Mouse (Mus musculus): ENCODE results near the gene Park7. TPM values are rescaled to one million over a fixed set of nuclear protein-coding genes. Genes with fewer than 3 reads are reported as not detected.

Park7 gene
- polyA plus RNA-seq, 1 experiment from 2014 or later: 367 TPM

DNA sequence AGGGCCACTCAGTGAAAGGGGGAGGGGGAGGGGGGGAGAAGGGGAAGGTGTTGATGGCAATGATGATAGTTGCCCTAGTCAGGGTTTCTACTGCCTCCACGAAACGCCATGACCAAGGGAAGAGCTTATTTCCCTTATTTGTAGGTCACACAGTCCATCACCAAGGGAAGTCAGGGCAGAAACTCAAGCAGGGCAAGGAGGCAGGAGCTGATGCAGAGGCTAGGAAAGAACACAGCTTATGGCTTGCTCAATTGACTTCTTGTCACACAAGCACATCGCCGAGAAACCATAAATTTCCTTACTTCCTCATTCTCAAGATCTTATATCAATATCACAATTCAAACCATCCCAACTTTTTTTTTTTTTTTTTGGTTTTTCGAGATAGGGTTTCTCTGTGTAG lies 22.9 kb downstream of the Park7 start:
- Histone ChIP-seq H3K4me1 (ENCODE audit: control insufficient read depth, insufficient read depth, low read length) (no peaks in the 10 kb centered on the region), H3K36me3 (ENCODE audit: control insufficient read depth, insufficient read depth, low read length) (peaks cover 8% of the 10 kb centered on the region), H3K9me3 (ENCODE audit: control insufficient read depth, low read length) (no peaks in the 10 kb centered on the region), H3K27ac (replicated peaks; ENCODE audit: low read depth, low read length) (no peak overlapping the region), H3K4me2 (ENCODE audit: low read length) (no peak overlapping the region), H3K4me3 (replicated peaks; ENCODE audit: low read depth, low read length) (no peak overlapping the region), H3K9ac (replicated peaks; ENCODE audit: low read length) (no peak overlapping the region), H3K27me3 (ENCODE audit: control insufficient read depth, insufficient read depth, low read length) (no peaks in the 10 kb centered on the region)
- DNase-seq (no peak), ATAC-seq (ENCODE audit: low FRiP score, low TSS enrichment) (no peak)
- 88% methylated on average over 5 of the region's 5 CpGs for WGBS

DNA sequence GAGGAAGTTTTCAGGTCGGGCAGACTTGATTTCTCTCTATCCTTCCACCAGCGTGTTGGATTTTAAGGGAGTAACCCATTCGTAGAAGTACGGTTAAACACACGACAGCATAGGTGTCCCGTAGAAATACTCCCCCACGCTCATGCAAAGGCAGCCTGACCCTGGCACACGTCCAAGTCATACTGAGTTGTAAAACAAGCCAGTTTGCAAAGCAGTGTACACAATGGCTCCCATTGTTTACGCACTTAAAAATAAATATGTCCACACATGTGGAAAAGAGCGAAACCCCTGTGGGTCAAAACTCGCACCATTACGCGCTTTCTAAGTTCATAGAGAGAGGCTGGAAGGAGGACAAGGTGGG lies 24.3 kb downstream of the Park7 start:
- DNase-seq (peak; percentile 41), ATAC-seq (ENCODE audit: low FRiP score, low TSS enrichment) (no peak)
- Histone ChIP-seq H3K9ac (replicated peaks; ENCODE audit: low read length) (no peak overlapping the region), H3K27me3 (ENCODE audit: control insufficient read depth, insufficient read depth, low read length) (no peaks in the 10 kb centered on the region), H3K4me2 (ENCODE audit: low read length) (no peak overlapping the region), H3K36me3 (ENCODE audit: control insufficient read depth, insufficient read depth, low read length) (no peaks in the 10 kb centered on the region), H3K4me3 (replicated peaks; ENCODE audit: low read depth, low read length) (no peak overlapping the region), H3K27ac (replicated peaks; ENCODE audit: low read depth, low read length) (no peak overlapping the region), H3K9me3 (ENCODE audit: control insufficient read depth, low read length) (no peaks in the 10 kb centered on the region), H3K4me1 (ENCODE audit: control insufficient read depth, insufficient read depth, low read length) (no peaks in the 10 kb centered on the region)
- WGBS: 72% methylated on average over 13 of the region's 13 CpGs

DNA sequence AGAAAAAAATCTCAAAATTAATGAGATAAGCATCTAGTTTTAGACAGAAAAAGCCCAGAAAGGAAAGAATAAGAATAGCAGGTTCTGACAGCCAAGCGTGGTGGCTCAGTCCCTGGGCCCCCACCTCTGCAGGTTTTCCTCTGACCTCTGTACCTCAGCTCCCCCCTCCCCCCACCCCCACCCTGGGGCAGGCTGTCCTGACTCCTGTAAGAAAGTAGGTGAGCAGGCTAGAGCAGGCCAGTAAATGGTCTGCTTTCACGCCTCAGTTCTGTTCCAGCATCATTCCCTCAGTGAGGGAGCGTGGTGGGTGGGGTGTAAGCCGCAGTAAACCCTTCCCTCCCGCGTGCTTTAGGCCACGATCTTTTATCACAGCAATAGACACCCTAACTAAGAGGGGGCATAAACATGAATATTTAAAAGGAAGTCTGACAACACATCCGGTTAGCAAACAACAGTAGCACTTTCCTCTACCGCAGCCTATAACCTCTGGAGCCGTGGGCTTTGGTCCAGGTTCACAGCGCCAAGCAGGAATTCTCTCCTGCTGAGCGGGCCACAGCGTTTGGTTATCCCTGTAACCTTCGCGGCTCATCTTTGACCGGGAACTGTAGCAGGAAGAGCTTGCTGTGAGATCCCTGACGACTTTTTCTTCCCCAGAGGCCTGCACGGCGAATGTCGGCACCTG lies 24.8 kb downstream of the Park7 start:
- ATAC-seq (ENCODE audit: low FRiP score, low TSS enrichment) (no peak), DNase-seq (no peak)
- Histone ChIP-seq H3K9me3 (ENCODE audit: control insufficient read depth, low read length) (no peaks in the 10 kb centered on the region), H3K9ac (replicated peaks; ENCODE audit: low read length) (no peak overlapping the region), H3K27me3 (ENCODE audit: control insufficient read depth, insufficient read depth, low read length) (no peaks in the 10 kb centered on the region), H3K4me2 (ENCODE audit: low read length) (no peak overlapping the region), H3K4me3 (replicated peaks; ENCODE audit: low read depth, low read length) (no peak overlapping the region), H3K4me1 (ENCODE audit: control insufficient read depth, insufficient read depth, low read length) (no peaks in the 10 kb centered on the region), H3K27ac (replicated peaks; ENCODE audit: low read depth, low read length) (no peak overlapping the region), H3K36me3 (ENCODE audit: control insufficient read depth, insufficient read depth, low read length) (no peaks in the 10 kb centered on the region)
- WGBS: 47% methylated on average over 20 of the region's 20 CpGs

DNA sequence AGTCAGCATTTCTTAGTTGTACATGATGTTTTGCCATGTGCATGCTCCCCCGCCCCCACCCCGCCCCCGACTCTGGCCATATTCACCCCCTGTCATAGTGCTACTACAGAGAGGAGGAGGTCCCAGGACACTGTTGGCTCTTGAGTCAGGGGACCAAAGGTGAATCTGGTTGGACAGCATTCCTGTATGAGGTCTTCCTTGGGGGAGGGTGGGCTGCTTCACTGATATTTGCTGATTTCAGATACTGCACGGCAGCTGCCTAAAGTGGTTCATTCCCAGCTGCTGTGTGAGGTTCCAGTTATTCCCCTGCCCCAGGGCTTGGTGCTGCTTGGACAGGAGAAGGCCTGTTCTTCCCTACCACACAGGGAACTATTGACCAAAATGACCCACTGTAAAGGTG lies 25.7 kb downstream of the Park7 start:
- ATAC-seq (ENCODE audit: low FRiP score, low TSS enrichment) (no peak), DNase-seq (no peak)
- H3K4me3 ChIP-seq (replicated peaks; ENCODE audit: low read depth, low read length): no peak overlapping the region
- H3K4me2 ChIP-seq (ENCODE audit: low read length): no peak overlapping the region
- no peaks in the 10 kb centered on the region for H3K27me3 ChIP-seq (ENCODE audit: control insufficient read depth, insufficient read depth, low read length)
- H3K4me1 ChIP-seq (ENCODE audit: control insufficient read depth, insufficient read depth, low read length): no peaks in the 10 kb centered on the region
- no peak overlapping the region for H3K9ac ChIP-seq (replicated peaks; ENCODE audit: low read length)
- H3K9me3 ChIP-seq (ENCODE audit: control insufficient read depth, low read length): no peaks in the 10 kb centered on the region
- 88% methylated on average over 4 of the region's 4 CpGs for WGBS
- no peak overlapping the region for H3K27ac ChIP-seq (replicated peaks; ENCODE audit: low read depth, low read length)
- no peaks in the 10 kb centered on the region for H3K36me3 ChIP-seq (ENCODE audit: control insufficient read depth, insufficient read depth, low read length)

DNA sequence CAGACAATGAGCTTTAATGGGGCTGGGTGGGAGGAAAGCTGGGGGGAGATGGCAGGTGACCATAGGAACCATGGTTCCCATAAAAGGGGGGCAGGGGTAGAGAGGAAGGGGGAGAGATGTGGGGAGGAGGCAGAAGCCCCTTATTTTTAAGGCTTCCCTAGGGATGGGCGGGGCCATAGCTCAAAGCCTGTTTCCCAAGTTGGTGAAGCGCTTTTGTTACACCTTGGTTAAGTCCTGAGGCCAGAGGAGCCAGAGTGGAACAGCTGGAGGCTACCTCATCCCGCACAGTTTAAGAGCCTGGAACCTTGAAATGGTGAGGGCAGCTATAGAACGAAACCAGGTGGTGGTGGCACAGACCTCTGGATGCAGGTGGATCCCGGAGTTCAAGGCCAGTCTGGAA lies 26.3 kb downstream of the Park7 start:
- H3K4me2 ChIP-seq (ENCODE audit: low read length): no peak overlapping the region
- no peaks in the 10 kb centered on the region for H3K4me1 ChIP-seq (ENCODE audit: control insufficient read depth, insufficient read depth, low read length)
- 81% methylated on average over 5 of the region's 5 CpGs for WGBS
- DNase-seq: no peak
- no peak overlapping the region for H3K9ac ChIP-seq (replicated peaks; ENCODE audit: low read length)
- H3K27me3 ChIP-seq (ENCODE audit: control insufficient read depth, insufficient read depth, low read length): no peaks in the 10 kb centered on the region
- no peak for ATAC-seq (ENCODE audit: low FRiP score, low TSS enrichment)
- no peaks in the 10 kb centered on the region for H3K9me3 ChIP-seq (ENCODE audit: control insufficient read depth, low read length)
- no peak overlapping the region for H3K27ac ChIP-seq (replicated peaks; ENCODE audit: low read depth, low read length)
- no peak overlapping the region for H3K4me3 ChIP-seq (replicated peaks; ENCODE audit: low read depth, low read length)
- no peaks in the 10 kb centered on the region for H3K36me3 ChIP-seq (ENCODE audit: control insufficient read depth, insufficient read depth, low read length)

DNA sequence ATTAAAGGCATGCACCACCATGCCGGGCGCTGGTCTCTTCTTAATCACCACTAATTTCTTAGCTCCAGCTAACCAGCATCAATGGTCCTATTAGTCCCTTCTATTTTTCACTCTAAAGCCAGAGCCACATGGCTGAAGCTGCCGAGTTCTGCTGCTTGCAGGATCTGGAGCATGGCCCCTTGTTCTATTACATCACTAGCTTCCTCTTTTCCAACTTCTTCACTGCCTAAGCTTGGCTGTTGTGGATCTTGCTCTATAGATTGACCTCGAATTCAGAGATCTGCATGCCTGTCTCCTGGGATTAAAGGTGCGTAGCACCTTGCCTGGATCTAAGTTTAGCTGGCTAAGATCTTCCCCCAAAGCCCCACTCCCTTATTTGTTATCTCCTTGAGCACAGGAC lies 31.6 kb downstream of the Park7 start:
- no peak overlapping the region for H3K4me3 ChIP-seq (replicated peaks; ENCODE audit: low read depth, low read length)
- peaks cover 27% of the 10 kb centered on the region for H3K9me3 ChIP-seq (ENCODE audit: control insufficient read depth, low read length)
- no peak for ATAC-seq (ENCODE audit: low FRiP score, low TSS enrichment)
- no peak overlapping the region for H3K27ac ChIP-seq (replicated peaks; ENCODE audit: low read depth, low read length)
- 91% methylated on average over 5 of the region's 5 CpGs for WGBS
- DNase-seq: no peak
- H3K27me3 ChIP-seq (ENCODE audit: control insufficient read depth, insufficient read depth, low read length): no peaks in the 10 kb centered on the region
- no peaks in the 10 kb centered on the region for H3K4me1 ChIP-seq (ENCODE audit: control insufficient read depth, insufficient read depth, low read length)
- no peaks in the 10 kb centered on the region for H3K36me3 ChIP-seq (ENCODE audit: control insufficient read depth, insufficient read depth, low read length)
- no peak overlapping the region for H3K9ac ChIP-seq (replicated peaks; ENCODE audit: low read length)
- no peak overlapping the region for H3K4me2 ChIP-seq (ENCODE audit: low read length)

DNA sequence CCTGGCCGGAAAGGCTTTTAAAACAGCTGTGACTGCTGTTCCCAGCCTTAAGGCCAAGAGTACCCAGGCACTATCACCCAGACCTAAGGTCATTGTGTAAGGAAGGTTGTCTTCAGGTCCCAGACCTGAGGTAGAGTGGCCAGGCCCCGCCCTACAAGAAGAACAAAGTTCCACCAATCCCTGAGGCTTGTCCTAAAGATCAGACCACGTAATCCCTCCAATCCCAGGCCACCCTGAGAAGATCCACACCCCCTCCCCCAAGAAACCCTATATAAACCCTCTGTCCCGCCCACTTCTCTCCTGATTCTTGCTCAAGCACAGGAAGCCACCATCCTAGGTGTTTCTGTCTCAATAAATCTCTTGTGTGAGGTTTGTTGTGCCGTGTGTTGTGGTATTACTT lies 33.9 kb downstream of the Park7 start:
- Histone ChIP-seq H3K9me3 (ENCODE audit: control insufficient read depth, low read length) (peaks cover 27% of the 10 kb centered on the region), H3K4me3 (replicated peaks; ENCODE audit: low read depth, low read length) (no peak overlapping the region), H3K9ac (replicated peaks; ENCODE audit: low read length) (no peak overlapping the region), H3K4me1 (ENCODE audit: control insufficient read depth, insufficient read depth, low read length) (no peaks in the 10 kb centered on the region), H3K4me2 (ENCODE audit: low read length) (no peak overlapping the region), H3K27me3 (ENCODE audit: control insufficient read depth, insufficient read depth, low read length) (no peaks in the 10 kb centered on the region), H3K36me3 (ENCODE audit: control insufficient read depth, insufficient read depth, low read length) (no peaks in the 10 kb centered on the region), H3K27ac (replicated peaks; ENCODE audit: low read depth, low read length) (no peak overlapping the region)
- WGBS: 85% methylated on average over 5 of the region's 5 CpGs
- ATAC-seq (ENCODE audit: low FRiP score, low TSS enrichment): no peak
- DNase-seq: no peak

DNA sequence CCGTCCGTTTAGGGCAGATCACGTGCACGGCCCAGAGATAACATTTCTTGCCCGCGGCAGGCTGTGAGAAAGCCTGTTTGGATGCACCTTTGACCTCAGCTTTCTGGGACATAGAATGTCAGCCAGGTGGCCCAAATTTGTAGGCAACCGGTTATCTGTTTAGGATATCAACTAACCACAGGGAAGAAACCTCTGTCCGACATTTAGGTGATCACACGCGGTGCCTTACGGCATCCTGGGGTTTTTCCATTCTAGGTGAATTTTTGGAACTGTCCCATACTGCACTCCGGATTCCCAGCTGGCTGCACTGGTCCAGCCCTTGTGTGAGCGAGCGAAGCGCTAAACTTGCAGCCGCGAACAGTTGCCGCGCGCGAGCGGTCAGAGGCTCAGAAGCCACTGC lies 34.6 kb downstream of the Park7 start:
- DNase-seq (no peak), ATAC-seq (ENCODE audit: low FRiP score, low TSS enrichment) (no peak)
- Histone ChIP-seq H3K27ac (replicated peaks; ENCODE audit: low read depth, low read length) (no peak overlapping the region), H3K4me2 (ENCODE audit: low read length) (no peak overlapping the region), H3K4me1 (ENCODE audit: control insufficient read depth, insufficient read depth, low read length) (no peaks in the 10 kb centered on the region), H3K9me3 (ENCODE audit: control insufficient read depth, low read length) (peaks cover 27% of the 10 kb centered on the region), H3K4me3 (replicated peaks; ENCODE audit: low read depth, low read length) (no peak overlapping the region), H3K9ac (replicated peaks; ENCODE audit: low read length) (no peak overlapping the region), H3K27me3 (ENCODE audit: control insufficient read depth, insufficient read depth, low read length) (no peaks in the 10 kb centered on the region), H3K36me3 (ENCODE audit: control insufficient read depth, insufficient read depth, low read length) (no peaks in the 10 kb centered on the region)
- 96% methylated on average over 22 of the region's 22 CpGs for WGBS

DNA sequence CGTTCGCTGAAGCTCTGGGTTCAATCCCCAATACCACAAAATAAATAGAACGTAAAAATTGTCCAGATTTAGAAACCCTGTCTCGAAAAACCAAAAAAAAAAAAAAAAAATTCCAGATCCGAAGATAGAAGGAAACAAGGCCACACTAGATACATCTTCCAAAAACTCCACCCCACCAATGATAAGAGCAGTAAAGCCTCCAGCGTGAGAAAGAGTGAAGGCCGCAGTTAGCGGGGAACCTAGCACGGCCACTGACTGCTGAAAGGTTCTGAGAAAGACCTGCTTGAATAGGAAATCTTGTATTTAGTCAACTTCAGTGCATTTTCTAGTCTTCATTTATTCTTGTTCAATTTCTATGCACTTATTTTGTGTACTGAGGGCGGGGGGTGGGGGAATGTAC lies 38.8 kb downstream of the Park7 start:
- H3K4me2 ChIP-seq (ENCODE audit: low read length): no peak overlapping the region
- no peak overlapping the region for H3K27ac ChIP-seq (replicated peaks; ENCODE audit: low read depth, low read length)
- DNase-seq (no peak), ATAC-seq (ENCODE audit: low FRiP score, low TSS enrichment) (no peak)
- H3K36me3 ChIP-seq (ENCODE audit: control insufficient read depth, insufficient read depth, low read length): no peaks in the 10 kb centered on the region
- no peaks in the 10 kb centered on the region for H3K27me3 ChIP-seq (ENCODE audit: control insufficient read depth, insufficient read depth, low read length)
- peaks cover 7% of the 10 kb centered on the region; the same call in 1 of the 2 replicates for H3K4me1 ChIP-seq (ENCODE audit: control insufficient read depth, insufficient read depth, low read length)
- peaks cover 24% of the 10 kb centered on the region for H3K9me3 ChIP-seq (ENCODE audit: control insufficient read depth, low read length)
- no peak overlapping the region for H3K4me3 ChIP-seq (replicated peaks; ENCODE audit: low read depth, low read length)
- no peak overlapping the region for H3K9ac ChIP-seq (replicated peaks; ENCODE audit: low read length)
- 89% methylated on average over 10 of the region's 10 CpGs for WGBS

Data from midbrain, embryonic 14.5 days (tissue).